Mouse (Mus musculus) gonadal fat pad, adult 2 months (tissue): ENCODE data around the gene Olfr576. TPM values are rescaled to one million over a fixed set of nuclear protein-coding genes. Genes with fewer than 3 reads are reported as not detected.

Source experiments
- DNase-seq: peaks from one replicate; pipeline ENCODE4 v3.0.0-alpha.2; 2012; ENCODE audit warnings: low read depth
- polyA plus RNA-seq: library from polyadenylated mRNA; depleted of rRNA; stranded (reverse); fragments of >200 nt; gene quantifications from 2 replicates; pipeline ENCODE4 v1.2.3, GENCODE M21; 2012; rRNA removed

Gene Olfr576
- not detected in 2 replicates for polyA plus RNA-seq

GRCm38 (mm10) chr7:102962360-102962759 is at the start of gene Olfr576:
TSS of gene Olfr576 (plus strand) at chr7:102962660.
- no peak for DNase-seq

- no peak for DNase-seq
Measured at GRCm38 (mm10) chr7:102915261-102915660, 47.2 kb upstream of the Olfr576 start.

GRCm38 (mm10) chr7:102916405-102916804 is 46.1 kb upstream of the Olfr576 start:
- DNase-seq, result no peak

- DNase-seq, result no peak
Measured at GRCm38 (mm10) chr7:102917032-102917875, 45.2 kb upstream of the Olfr576 start, which contains the start of gene Olfr571. TSS of gene Olfr571 (minus strand) at chr7:102917536.

- peak; percentile 2 for DNase-seq
Measured at GRCm38 (mm10) chr7:102919632-102920031, 42.8 kb upstream of the Olfr576 start.

- no peak for DNase-seq
Measured at GRCm38 (mm10) chr7:102924109-102924508, 38.4 kb upstream of the Olfr576 start, which contains the start of gene Olfr572. TSS of gene Olfr572 (plus strand) at chr7:102924409.

GRCm38 (mm10) chr7:102927105-102927504 is 35.4 kb upstream of the Olfr576 start:
- no peak for DNase-seq

GRCm38 (mm10) chr7:102942475-102942874 is 20.0 kb upstream of the Olfr576 start, which contains the start of gene Olfr573-ps1:
TSS of gene Olfr573-ps1 (minus strand) at chr7:102942575.
- DNase-seq, result no peak

GRCm38 (mm10) chr7:102943417-102943816 is 19.0 kb upstream of the Olfr576 start:
- DNase-seq, result no peak

GRCm38 (mm10) chr7:102948167-102948566 is 14.3 kb upstream of the Olfr576 start, which contains the start of gene Olfr574:
TSS of gene Olfr574 (plus strand) at chr7:102948467.
- no peak for DNase-seq

- no peak for DNase-seq
Measured at GRCm38 (mm10) chr7:102950732-102951131, 11.7 kb upstream of the Olfr576 start.

GRCm38 (mm10) chr7:102958137-102958536 is 4.3 kb upstream of the Olfr576 start:
- no peak for DNase-seq

- DNase-seq, result no peak
Measured at GRCm38 (mm10) chr7:102958593-102958992, 3.9 kb upstream of the Olfr576 start, which contains the start of gene Olfr575. TSS of gene Olfr575 (minus strand) at chr7:102958775.

GRCm38 (mm10) chr7:102974399-102974798 is 11.9 kb downstream of the Olfr576 start:
- no peak for DNase-seq

- DNase-seq, result no peak
Measured at GRCm38 (mm10) chr7:102975843-102976242, 13.4 kb downstream of the Olfr576 start, which contains the start of gene Olfr577. TSS of gene Olfr577 (minus strand) at chr7:102975943.

GRCm38 (mm10) chr7:102989224-102989623 is 26.8 kb downstream of the Olfr576 start, which contains the start of gene Olfr578:
TSS of gene Olfr578 (minus strand) at chr7:102989324.
- no peak for DNase-seq

Other genes starting within 250 kb of the Olfr576 start
- not detected in 2 replicates for gene Olfr33, start 243.6 kb upstream of the Olfr576 start, polyA plus RNA-seq
- not detected in 2 replicates for gene Olfr559, start 235.2 kb upstream of the Olfr576 start, polyA plus RNA-seq
- gene Olfr560, start 203.3 kb upstream of the Olfr576 start, polyA plus RNA-seq, result 0.14 TPM in 1 of 2 replicates, not detected in the other
- gene Olfr78, start 203.2 kb upstream of the Olfr576 start, polyA plus RNA-seq, result 3.7 and 4.9 TPM in 2 replicates
- 0.09 TPM in 1 of 2 replicates, not detected in the other for gene Olfr561, start 191.4 kb upstream of the Olfr576 start, polyA plus RNA-seq
- gene Olfr564, start 159.2 kb upstream of the Olfr576 start, polyA plus RNA-seq, result not detected in 2 replicates
- gene Olfr566, start 103.9 kb upstream of the Olfr576 start, polyA plus RNA-seq, result not detected in 2 replicates
- not detected in 2 replicates for gene Olfr568, start 85.5 kb upstream of the Olfr576 start, polyA plus RNA-seq
- gene Olfr569, start 71.8 kb upstream of the Olfr576 start, polyA plus RNA-seq, result not detected in 2 replicates
- not detected in 2 replicates for gene Olfr570, start 68.1 kb upstream of the Olfr576 start, polyA plus RNA-seq
- not detected in 2 replicates for gene Olfr571, start 45.1 kb upstream of the Olfr576 start, polyA plus RNA-seq
- not detected in 2 replicates for gene Olfr572, start 38.3 kb upstream of the Olfr576 start, polyA plus RNA-seq
- not detected in 2 replicates for gene Olfr573-ps1, start 20.1 kb upstream of the Olfr576 start, polyA plus RNA-seq
- gene Olfr574, start 14.2 kb upstream of the Olfr576 start, polyA plus RNA-seq, result not detected in 2 replicates
- gene Olfr575, start 3.9 kb upstream of the Olfr576 start, polyA plus RNA-seq, result not detected in 2 replicates
- not detected in 2 replicates for gene Olfr577, start 13.3 kb downstream of the Olfr576 start, polyA plus RNA-seq
- gene Olfr578, start 26.7 kb downstream of the Olfr576 start, polyA plus RNA-seq, result not detected in 2 replicates
- not detected in 2 replicates for gene Olfr582, start 75.4 kb downstream of the Olfr576 start, polyA plus RNA-seq
- not detected in 2 replicates for gene Olfr583, start 88.6 kb downstream of the Olfr576 start, polyA plus RNA-seq
- gene Olfr584, start 119.2 kb downstream of the Olfr576 start, polyA plus RNA-seq, result not detected in 2 replicates
- not detected in 2 replicates for gene Olfr585, start 135.1 kb downstream of the Olfr576 start, polyA plus RNA-seq
- gene Olfr586, start 163.0 kb downstream of the Olfr576 start, polyA plus RNA-seq, result not detected in 2 replicates
- gene Olfr588-ps1, start 178.2 kb downstream of the Olfr576 start, polyA plus RNA-seq, result not detected in 2 replicates
- gene Olfr589, start 193.7 kb downstream of the Olfr576 start, polyA plus RNA-seq, result not detected in 2 replicates
- not detected in 2 replicates for gene Olfr591, start 215.7 kb downstream of the Olfr576 start, polyA plus RNA-seq
- gene Olfr592, start 222.1 kb downstream of the Olfr576 start, polyA plus RNA-seq, result not detected in 2 replicates
- not detected in 2 replicates for gene Olfr593, start 249.2 kb downstream of the Olfr576 start, polyA plus RNA-seq